Mouse (Mus musculus): ENCODE data around the gene Pafah1b1. TPM values are rescaled to one million over a fixed set of nuclear protein-coding genes. Genes with fewer than 3 reads are reported as not detected.

Gene Pafah1b1
- total RNA-seq (2023) = 116 to 154 TPM (median 131 TPM) in 4 replicates

GRCm38 (mm10) chr11:74724235-74724791 lies at the start of gene Pafah1b1:
Pafah1b1 (minus strand) TSS chr11:74724670.

GRCm38 (mm10) chr11:74770595-74771207 lies 46.2 kb upstream of the Pafah1b1 start, which contains the start of gene Mettl16:
Mettl16 (plus strand) TSS chr11:74770830.

GRCm38 (mm10) chr11:74649095-74649646 lies 75.3 kb downstream of the Pafah1b1 start, which contains the start of gene Cluh:
Cluh (plus strand) TSS chr11:74649495.

Other genes with a start within 250 kb of the Pafah1b1 start
- gene Rap1gap2, start 113.8 kb downstream of the Pafah1b1 start, total RNA-seq (2023) = 3.5 to 5.8 TPM (median 5.5 TPM) in 4 replicates
- not detected in 4 replicates for gene Ccdc92b, start 105.1 kb downstream of the Pafah1b1 start, total RNA-seq (2023)
- gene Cluh, start 75.2 kb downstream of the Pafah1b1 start, total RNA-seq (2023) = 41.0 to 44.0 TPM (median 42.0 TPM) in 4 replicates
- gene Mettl16, start 46.2 kb upstream of the Pafah1b1 start, total RNA-seq (2023) = 43.6 to 52.2 TPM (median 47.9 TPM) in 4 replicates
- 121 to 138 TPM (median 128 TPM) in 4 replicates for gene Mnt, start 106.2 kb upstream of the Pafah1b1 start, total RNA-seq (2023)
- 5.0 to 7.3 TPM (median 6.1 TPM) in 4 replicates for gene Sgsm2, start 172.4 kb upstream of the Pafah1b1 start, total RNA-seq (2023)
- 66.2 to 80.9 TPM (median 70.6 TPM) in 4 replicates for gene Tsr1, start 173.4 kb upstream of the Pafah1b1 start, total RNA-seq (2023)
- gene Smg6, start 201.2 kb upstream of the Pafah1b1 start, total RNA-seq (2023) = 63.6 to 69.7 TPM (median 67.1 TPM) in 4 replicates
- 5.2 to 9.6 TPM (median 6.7 TPM) in 4 replicates for gene Srr, start 201.3 kb upstream of the Pafah1b1 start, total RNA-seq (2023)